Mouse (Mus musculus) kidney, postnatal 14 days (tissue): Measurements from ENCODE around the gene Slc29a2.
"Not testable (repeated sequence)": the region's sequence is repeated elsewhere in the genome, so short reads cannot be mapped to it uniquely, and the experiment has no call there.

ENCODE experiments used
- DNase-seq: peaks from one replicate; pipeline ENCODE4 v3.0.0; 2022; ENCODE audit warnings: mixed read lengths

Slc29a2 gene

DNA sequence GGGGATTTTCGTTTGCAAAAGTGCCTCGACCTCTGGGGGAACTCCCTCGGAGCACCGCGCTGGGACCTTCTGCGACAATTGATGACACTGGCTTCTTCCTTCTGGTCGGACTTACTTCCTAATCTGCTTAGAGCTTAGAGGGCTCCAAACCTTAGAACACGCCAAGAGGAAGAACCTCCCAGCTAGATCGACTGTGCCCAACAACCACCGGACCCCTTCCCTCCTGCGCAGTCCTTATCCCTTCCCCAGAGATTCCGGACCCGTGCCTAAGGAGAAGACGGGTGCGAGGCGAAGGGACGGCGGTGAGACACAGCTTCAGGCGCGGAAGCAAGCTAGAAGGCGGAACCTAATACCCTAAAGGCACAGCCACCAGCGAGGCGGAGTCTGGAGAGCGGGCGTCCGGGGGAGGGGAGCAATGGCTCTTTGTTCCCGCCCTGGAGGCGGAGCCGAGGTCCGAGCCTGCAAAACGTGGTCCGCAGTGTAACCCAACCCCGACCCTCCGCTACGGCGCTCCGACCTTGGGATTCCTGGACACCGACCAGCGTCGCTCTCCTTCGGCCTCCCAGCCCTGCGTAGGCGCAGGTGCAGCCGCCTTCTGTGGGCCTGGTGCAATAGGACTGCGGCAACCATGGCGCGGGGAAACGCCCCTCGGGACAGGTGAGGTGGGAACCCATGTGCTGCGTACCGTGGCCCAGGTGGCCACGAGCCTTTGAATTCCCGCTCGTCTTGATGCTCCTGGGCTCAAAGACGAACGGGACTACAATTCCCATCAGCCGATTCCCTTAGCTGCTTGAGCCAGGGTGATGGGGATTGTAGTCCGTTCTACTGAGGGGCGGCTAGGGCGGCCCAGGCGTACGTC is at the start of gene Slc29a2:
Gene Slc29a2, plus strand, starts transcription at position 240 of the 859 bp plus-strand sequence.
- DNase-seq, result peak; percentile 96

GRCm38 (mm10) chr19:4981767-4982166 is 41.9 kb upstream of the Slc29a2 start:
- DNase-seq, result peak; percentile 54

GRCm38 (mm10) chr19:4989013-4989412 is 34.6 kb upstream of the Slc29a2 start:
- peak; percentile 93 for DNase-seq

DNA sequence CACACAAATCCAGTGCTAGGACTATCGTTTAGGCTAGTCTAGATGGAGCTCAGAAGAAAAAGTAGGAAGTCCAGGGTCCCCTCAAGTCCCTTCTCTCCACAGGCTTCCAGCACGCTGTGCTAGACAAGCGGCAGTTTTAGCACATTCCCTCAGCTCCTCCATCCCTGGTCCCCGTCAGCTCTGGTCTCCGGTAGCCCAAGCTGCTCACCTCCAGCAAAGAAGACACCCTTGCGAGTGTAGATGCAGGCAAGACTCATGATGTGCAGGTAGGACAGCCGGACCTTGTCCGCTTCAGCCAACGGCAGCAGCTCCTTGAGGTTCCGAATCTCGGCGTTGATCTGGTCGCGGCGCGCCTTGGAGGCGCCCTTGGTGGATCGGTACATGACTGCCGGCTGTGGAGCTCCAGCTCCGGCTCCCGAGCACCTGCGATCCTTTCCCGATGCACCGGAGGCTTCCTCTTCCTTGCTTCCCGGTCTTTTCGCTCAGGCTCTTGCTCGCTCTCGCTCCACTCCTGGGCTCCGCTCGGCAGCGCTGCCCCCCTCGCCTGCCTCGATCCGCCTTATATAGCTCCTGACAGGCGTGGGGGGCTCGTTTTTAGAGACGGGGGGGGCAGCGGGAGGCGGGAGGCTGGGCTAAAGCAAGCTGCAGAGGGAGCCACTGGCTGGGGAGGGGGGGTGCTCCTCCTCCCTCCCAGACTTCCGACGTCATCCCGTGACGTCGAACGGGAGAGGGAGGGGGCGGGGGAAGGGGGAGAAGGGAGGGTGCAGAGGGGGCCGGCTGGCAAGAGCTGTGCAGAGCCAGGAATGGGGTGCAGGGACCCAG is 34.0 kb upstream of the Slc29a2 start:
- DNase-seq, result no peak

DNA sequence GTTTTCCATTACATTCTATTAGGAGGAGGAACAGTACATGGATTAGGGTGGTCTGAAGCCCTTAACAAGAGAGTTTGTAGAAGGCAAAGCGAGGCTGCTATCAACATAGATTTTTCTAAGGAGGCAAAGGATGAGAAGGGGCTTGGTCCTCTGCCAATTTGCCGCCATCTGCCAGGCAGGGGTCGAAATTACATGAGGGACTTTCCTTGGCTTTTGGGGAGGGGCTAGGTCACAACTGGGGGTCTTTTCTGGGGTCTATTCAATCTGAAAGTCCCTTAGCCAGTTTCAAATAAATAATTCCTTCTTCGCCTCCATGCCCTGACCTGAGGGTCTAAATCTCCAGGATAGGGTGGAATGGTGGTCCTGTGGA is 33.4 kb upstream of the Slc29a2 start, which contains the start of gene Npas4:
Gene Npas4, minus strand, starts transcription at position 61 of the 370 bp plus-strand sequence.
- DNase-seq, result no peak

DNA sequence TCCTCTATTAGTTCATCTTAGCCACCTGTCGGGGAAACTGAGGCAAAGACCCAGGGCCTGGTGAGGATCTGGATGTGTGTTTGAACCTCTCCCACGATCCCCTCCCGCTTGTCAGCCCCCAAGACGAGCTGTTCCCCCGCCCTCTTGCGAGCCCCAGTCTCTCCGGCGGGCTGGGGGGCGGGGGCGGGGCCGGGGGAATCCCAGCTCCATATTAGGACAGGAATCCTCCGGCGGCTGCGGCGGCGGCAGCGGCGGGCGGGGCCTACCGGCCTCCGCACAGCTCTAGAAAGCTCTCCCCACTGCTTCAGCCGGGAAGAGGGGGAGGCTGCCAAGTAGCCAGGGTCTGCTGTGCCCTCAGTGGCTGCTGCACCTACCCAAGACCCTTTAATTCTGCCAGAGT is 32.9 kb upstream of the Slc29a2 start:
- DNase-seq, result no peak

DNA sequence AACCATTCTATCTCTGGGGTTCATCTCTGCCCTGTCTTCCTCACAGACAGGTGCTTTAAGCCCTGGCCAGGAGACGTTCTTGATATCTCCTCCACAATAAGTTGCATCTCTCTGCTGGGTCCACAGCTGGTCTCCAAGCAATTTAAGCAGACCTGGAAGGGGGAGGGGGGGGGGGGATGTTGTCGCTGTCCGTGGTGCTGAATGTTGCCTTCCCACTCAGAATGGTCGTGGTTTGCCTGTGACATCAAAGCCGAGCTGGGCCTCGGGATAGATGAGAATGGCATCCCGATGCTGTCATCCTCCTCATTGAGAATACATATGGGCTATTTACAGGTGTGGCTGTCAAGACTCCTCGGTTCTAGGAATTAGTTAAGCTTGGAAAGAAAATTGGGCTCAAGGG is 31.3 kb upstream of the Slc29a2 start:
- DNase-seq, result no peak

- peak; percentile 19 for DNase-seq
Observed at GRCm38 (mm10) chr19:4992904-4993303, 30.8 kb upstream of the Slc29a2 start.

DNA sequence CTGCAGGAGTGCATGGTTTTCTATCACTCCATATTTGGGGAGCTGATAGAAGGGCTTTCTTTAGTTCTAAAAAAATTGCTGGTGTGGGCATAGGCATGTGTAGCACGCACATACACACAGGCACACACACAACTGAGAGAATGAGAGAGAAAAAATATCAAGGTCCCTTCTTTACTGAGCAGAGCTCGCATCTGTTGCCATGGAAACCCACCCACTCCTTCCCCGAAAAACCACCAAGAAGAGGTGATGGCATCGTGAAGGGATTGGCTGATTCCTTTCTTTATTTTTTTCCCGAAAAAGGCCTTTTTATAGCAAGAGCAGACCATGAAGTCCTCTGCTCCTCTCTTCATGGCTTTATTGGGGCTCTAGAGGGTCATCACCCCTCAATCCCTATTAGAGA is 29.6 kb upstream of the Slc29a2 start:
- DNase-seq, result no peak

GRCm38 (mm10) chr19:4999445-5000140 is 24.1 kb upstream of the Slc29a2 start:
- no peak for DNase-seq

GRCm38 (mm10) chr19:5001666-5002406 is 21.8 kb upstream of the Slc29a2 start:
- DNase-seq, result peak; percentile 80

DNA sequence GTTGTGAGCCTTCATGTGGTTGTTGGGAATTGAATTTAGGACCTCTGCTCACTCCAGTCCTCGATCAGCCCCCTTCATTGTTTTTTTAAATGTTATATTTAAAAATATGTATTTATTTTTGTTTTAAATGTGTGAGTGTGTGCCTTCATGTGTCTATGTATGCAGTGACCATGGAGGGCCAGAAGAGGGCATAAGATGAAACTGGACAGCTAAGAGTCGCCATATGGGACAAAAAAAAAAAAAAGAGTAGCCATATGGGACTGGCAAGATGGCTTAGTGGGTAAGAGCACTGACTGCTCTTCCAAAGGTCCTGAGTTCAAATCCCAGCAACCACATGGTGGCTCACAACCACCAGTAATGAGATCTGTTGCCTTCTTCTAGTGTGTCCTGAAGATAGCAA is 20.0 kb upstream of the Slc29a2 start:
- DNase-seq, result not testable (repeated sequence)

GRCm38 (mm10) chr19:5004925-5005324 is 18.7 kb upstream of the Slc29a2 start:
- DNase-seq, result no peak

DNA sequence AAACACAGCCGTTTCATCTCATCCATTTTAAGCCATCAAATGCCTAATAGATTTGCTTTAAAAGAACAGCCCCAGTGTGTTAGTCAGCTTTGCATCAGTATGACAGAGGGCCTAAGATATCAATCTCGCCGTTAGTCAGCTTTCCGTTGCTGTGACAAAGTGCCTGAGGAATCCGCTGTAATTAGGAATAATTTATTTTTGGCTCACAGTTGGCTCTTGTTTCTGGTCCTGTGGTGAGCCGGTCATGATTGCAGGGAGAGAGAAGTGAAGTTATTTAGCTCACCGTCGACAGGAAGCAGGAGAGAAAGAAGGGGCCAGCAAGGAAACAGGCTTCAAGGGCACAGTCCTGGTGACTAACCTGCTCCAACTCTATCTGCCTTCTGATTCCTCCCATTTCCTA is 10.5 kb upstream of the Slc29a2 start:
- no peak for DNase-seq

- peak; percentile 40 for DNase-seq
Observed at GRCm38 (mm10) chr19:5014961-5015398, 8.7 kb upstream of the Slc29a2 start.

- peak; percentile 67 for DNase-seq
Observed at GRCm38 (mm10) chr19:5016221-5016742, 7.4 kb upstream of the Slc29a2 start.

GRCm38 (mm10) chr19:5016782-5017181 is 6.9 kb upstream of the Slc29a2 start:
- peak; percentile 71 for DNase-seq

GRCm38 (mm10) chr19:5017611-5018010 is 6.0 kb upstream of the Slc29a2 start:
- DNase-seq, result no peak

DNA sequence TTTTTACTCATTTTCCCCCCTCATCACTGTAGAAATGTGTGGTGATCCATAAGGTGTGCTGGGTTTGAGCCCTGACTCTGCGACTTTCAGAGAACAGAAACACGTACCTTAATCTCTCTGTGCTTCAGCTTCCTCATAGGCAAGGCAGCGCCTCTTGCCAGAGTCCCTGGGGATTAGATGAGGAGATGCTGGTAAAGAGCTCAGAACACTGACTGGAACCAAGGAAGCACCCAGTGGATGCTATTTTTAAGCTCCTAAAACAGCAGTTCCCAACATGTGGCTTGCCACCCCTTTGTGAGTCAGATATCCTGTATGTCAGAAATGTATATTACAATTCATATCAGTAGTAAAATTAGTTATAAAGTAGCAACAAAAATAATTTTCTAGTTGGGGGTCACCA is 5.5 kb upstream of the Slc29a2 start:
- no peak for DNase-seq

DNA sequence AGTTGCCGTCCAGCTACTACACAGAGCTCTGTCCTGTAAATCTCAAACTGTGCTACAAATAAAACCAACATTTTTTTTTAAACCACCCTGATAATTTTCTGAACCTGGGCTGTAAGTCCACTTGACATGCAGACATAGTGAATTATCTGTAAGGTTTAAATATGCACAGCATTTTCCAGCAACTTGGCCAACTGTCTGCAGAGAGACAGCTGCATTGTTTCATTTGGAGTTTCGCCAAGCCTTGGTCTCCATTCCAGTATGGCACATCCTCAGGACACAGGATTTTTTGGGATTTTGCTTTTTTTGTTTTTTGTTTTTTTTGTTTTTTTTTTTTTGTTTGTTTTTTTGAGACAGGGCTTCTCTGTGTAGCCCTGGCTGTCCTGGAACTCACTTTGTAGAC is 2.2 kb upstream of the Slc29a2 start:
- no peak for DNase-seq

- DNase-seq, result no peak
Observed at GRCm38 (mm10) chr19:5026111-5026510, 2.5 kb downstream of the Slc29a2 start.

DNA sequence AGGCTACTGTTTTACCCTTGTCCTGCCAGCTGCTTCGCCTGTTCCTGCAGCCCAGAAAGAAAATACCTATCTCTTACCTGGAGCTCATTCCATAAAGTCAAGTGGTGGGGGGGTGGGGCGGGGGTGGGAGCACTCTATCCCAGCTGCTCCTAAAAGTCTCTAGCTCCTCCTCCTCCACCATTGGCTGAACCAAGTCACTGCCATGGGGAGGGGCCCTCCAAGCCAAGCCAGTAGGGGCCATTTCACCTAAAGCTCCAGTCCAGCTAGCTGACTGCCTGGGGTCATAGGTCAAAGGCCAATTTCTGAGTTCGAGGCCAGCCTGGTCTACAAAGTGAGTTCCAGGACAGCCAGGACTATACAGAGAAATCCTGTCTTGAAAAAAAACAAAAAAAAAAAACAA is 9.0 kb downstream of the Slc29a2 start:
- DNase-seq, result no peak
